Mouse (Mus musculus) ES-E14 (cell line): Measurements from ENCODE around the gene Trove2. TPM values are rescaled to one million over a fixed set of nuclear protein-coding genes. Genes with fewer than 3 reads are reported as not detected.

Experiments used
- DNase-seq: peaks from one replicate; pipeline ENCODE4 v3.0.0-alpha.2; 2013; ENCODE audit warnings: low read depth, low spot score
- H3K27ac ChIP-seq: 2 replicates; pipeline ENCODE4 v1.5.1; 2012; ENCODE audit warnings: low read depth, mild to moderate bottlenecking, low read length, moderate library complexity, mixed read lengths; ENCODE audit not compliant: poor library complexity, insufficient read depth, severe bottlenecking
- H3K36me3 ChIP-seq: 2 replicates; pipeline ENCODE4 v1.6.1; 2012; ENCODE audit warnings: mild to moderate bottlenecking, low read length, moderate library complexity, mixed read lengths; ENCODE audit not compliant: control insufficient read depth, poor library complexity, insufficient read depth, severe bottlenecking
- H3K4me1 ChIP-seq, 2 experiments: fragments of 150-350 bp in 1 of 2; sonication (generic) in 1 of 2; 2 replicates each; pipeline ENCODE4 v1.6.1; 2012; ENCODE audit warnings: low read length in 2 of 2, mild to moderate bottlenecking in 1 of 2, mixed read lengths in 1 of 2; ENCODE audit not compliant: control insufficient read depth in 2 of 2, insufficient read depth in 2 of 2, poor library complexity in 1 of 2
- H3K4me3 ChIP-seq, 2 experiments: fragments of 150-350 bp in 1 of 2; sonication (generic) in 1 of 2; 2 replicates each; pipeline ENCODE4 v1.5.1; 2012; ENCODE audit warnings: low read length in 2 of 2, low read depth in 1 of 2, mild to moderate bottlenecking in 1 of 2, mixed read lengths in 1 of 2; ENCODE audit not compliant: insufficient read depth in 1 of 2, poor library complexity in 1 of 2, severe bottlenecking in 1 of 2
- H3K9ac ChIP-seq: 2 replicates; pipeline ENCODE4 v1.6.1; 2012; ENCODE audit warnings: low read depth, mild to moderate bottlenecking, low read length, mixed read lengths; ENCODE audit not compliant: poor library complexity, insufficient read depth, severe bottlenecking
- H3K9me3 ChIP-seq: fragments of 150-350 bp; sonication (generic); 2 replicates; pipeline ENCODE4 v1.6.1; 2012; ENCODE audit warnings: low read depth, mild to moderate bottlenecking, low read length; ENCODE audit not compliant: control insufficient read depth, insufficient read depth
- CHD2 ChIP-seq: IDR thresholded peaks from 2 replicates; pipeline ENCODE4 v1.6.1; 2014; ENCODE audit warnings: mild to moderate bottlenecking, low read depth, low read length, inconsistent platforms
- HCFC1 ChIP-seq: IDR thresholded peaks from 2 replicates; pipeline ENCODE4 v1.6.1; 2012; ENCODE audit warnings: low read length, inconsistent platforms, borderline replicate concordance; ENCODE audit not compliant: insufficient read depth
- MAFK ChIP-seq: IDR thresholded peaks from 2 replicates; pipeline ENCODE4 v1.6.1; 2014; ENCODE audit warnings: mild to moderate bottlenecking, low read depth, low read length, inconsistent platforms; ENCODE audit not compliant: insufficient read depth
- ZC3H11A ChIP-seq: IDR thresholded peaks from 2 replicates; pipeline ENCODE4 v1.6.1; 2012; ENCODE audit warnings: low read depth, mild to moderate bottlenecking, inconsistent platforms, low read length, borderline replicate concordance
- ZNF384 ChIP-seq: IDR thresholded peaks from 2 replicates; pipeline ENCODE4 v1.6.1; 2012; ENCODE audit warnings: low read depth, low read length, inconsistent platforms
- in situ Hi-C, 2 experiments: fragments of 600-800 bp; cut with MboI; formaldehyde crosslinking; loops; one replicate each; pipeline ENCODE4 v1.15.1; 2025; ENCODE audit warnings: low sequenced_read_pairs in 2 of 2, inconsistent platforms in 1 of 2; ENCODE audit not compliant: unreplicated experiment in 2 of 2
- total RNA-seq: library from RNA; depleted of rRNA; stranded (reverse); fragments of 300-350 nt; gene quantifications from 2 replicates; pipeline ENCODE4 v1.2.3, GENCODE M21; 2012

Trove2 gene
- total RNA-seq, 1 experiment: 16.8 TPM

GRCm38 (mm10) chr1:143809062-143809461 is 32.2 kb upstream of the Trove2 start:
- H3K4me3 ChIP-seq: no peak overlapping the region
- no peak overlapping the region for H3K27ac ChIP-seq
- no peaks in the 10 kb centered on the region for H3K4me1 ChIP-seq
- H3K9me3 ChIP-seq: no peaks in the 10 kb centered on the region
- in situ Hi-C loops: loop anchor here in 1 of 2 experiments (25.0 kb wide), 1 partner anchor 203 kb away; the partner anchor contains the start of gene Rgs2
- TF ChIP-seq HCFC1: no peak
- no peak for TF ChIP-seq MAFK
- TF ChIP-seq CHD2: no peak
- TF ChIP-seq ZC3H11A: no peak
- TF ChIP-seq ZNF384: no peak
- no peak overlapping the region for H3K9ac ChIP-seq
- peaks cover 2% of the 10 kb centered on the region; the same call in 1 of the 2 replicates for H3K36me3 ChIP-seq
- DNase-seq: no peak

- no peaks in the 10 kb centered on the region for H3K4me1 ChIP-seq
- H3K9me3 ChIP-seq: no peaks in the 10 kb centered on the region
- no peak overlapping the region for H3K4me3 ChIP-seq
- no peak overlapping the region for H3K27ac ChIP-seq
- TF ChIP-seq ZNF384 (peak; percentile 96), CHD2 (no peak), ZC3H11A (no peak)
- peaks cover 1% of the 10 kb centered on the region; the same call in 1 of the 2 replicates for H3K36me3 ChIP-seq
- in situ Hi-C loops: loop anchor here in 1 of 2 experiments (25.0 kb wide), 1 partner anchor 209 kb away; the partner anchor contains the start of gene Rgs2
- DNase-seq: peak; percentile 52
- H3K9ac ChIP-seq: no peak overlapping the region
Observed at GRCm38 (mm10) chr1:143803537-143803936, 26.7 kb upstream of the Trove2 start.

GRCm38 (mm10) chr1:143788584-143789227 is 11.8 kb upstream of the Trove2 start:
- Histone ChIP-seq H3K4me3 (no peak overlapping the region), H3K4me1 (no peaks in the 10 kb centered on the region), H3K36me3 (peaks cover 5% of the 10 kb centered on the region), H3K27ac (no peak overlapping the region), H3K9me3 (no peaks in the 10 kb centered on the region), H3K9ac (no peak overlapping the region)
- TF ChIP-seq HCFC1 (no peak), ZNF384 (no peak), MAFK (no peak), CHD2 (no peak), ZC3H11A (no peak)
- in situ Hi-C loops: no loop called here
- DNase-seq: peak; percentile 50

GRCm38 (mm10) chr1:143777558-143778218 is 820 bp upstream of the Trove2 start:
- H3K27ac ChIP-seq: peak overlapping the region; percentile 1; the same call in 1 of the 2 replicates
- no peaks in the 10 kb centered on the region for H3K9me3 ChIP-seq
- in situ Hi-C loops: no loop called here
- DNase-seq: peak; percentile 33
- no peak for TF ChIP-seq HCFC1
- no peak for TF ChIP-seq MAFK
- no peak for TF ChIP-seq CHD2
- TF ChIP-seq ZC3H11A: no peak
- TF ChIP-seq ZNF384: no peak
- H3K9ac ChIP-seq: peak overlapping the region; percentile 84
- H3K4me3 ChIP-seq: peak overlapping the region; percentile 79 to 97
- H3K4me1 ChIP-seq: peaks cover 2% of the 10 kb centered on the region in 2 experiments; a peak in 1 of 4 replicates
- no peaks in the 10 kb centered on the region; the same call in 1 of the 2 replicates for H3K36me3 ChIP-seq
